Mouse (Mus musculus): ENCODE measurements around the gene Ehbp1l1. TPM values are rescaled to one million over a fixed set of nuclear protein-coding genes. Genes with fewer than 3 reads are reported as not detected.

Ehbp1l1 gene
- total and polyA plus RNA-seq, 2 experiments: 5.1 to 8.3 TPM

DNA sequence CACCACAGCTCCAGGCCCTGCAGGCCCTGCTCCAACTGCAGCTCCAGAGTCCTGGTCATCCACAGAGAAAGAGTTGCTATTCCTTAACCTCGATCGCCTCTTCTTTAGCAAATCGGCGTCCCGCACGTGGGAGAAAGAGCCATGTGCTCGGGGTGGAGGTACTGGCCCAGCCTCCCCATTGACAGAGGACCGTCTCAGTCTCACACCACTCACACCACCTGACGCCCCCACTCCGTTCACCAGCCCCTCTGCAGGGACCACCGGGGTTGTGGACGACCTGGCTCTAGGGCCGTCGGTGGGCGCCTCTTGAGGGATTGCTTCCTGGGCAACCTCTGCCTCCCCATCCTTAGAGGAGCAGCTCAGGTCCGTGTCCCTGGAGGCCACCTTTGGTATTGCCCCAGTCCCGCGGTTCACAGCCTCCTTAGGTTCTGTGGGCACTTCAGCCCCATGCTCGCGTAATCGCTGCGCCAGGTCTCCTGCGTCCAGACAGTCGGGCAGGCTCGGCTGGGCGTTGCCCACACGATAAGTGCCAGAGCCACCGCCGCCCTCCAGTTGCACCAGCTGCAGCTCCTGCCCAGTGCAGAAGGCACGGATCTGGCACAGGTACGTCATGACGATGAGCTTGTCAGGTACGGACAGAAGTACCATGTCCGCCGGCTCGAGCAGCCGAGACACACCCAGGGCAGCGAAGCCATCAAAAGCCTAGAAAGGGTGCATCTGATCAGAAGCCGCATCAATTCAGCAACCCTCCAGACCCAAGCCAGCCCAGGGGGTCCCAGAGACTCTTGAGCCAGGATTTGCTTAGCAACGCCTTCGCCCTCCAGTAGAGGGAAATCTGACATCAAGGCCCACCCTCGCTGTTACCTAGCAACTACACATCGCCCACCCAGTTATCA, 10.1 kb downstream of the Ehbp1l1 start:
- Histone ChIP-seq H3K27me3 (ENCODE audit: control insufficient read depth, insufficient read depth, low read length) (no peaks in the 10 kb centered on the region), H3K4me1 (ENCODE audit: control insufficient read depth, insufficient read depth, low read length) (0 out of 2 replicates have a peak, but pooled peaks cover 3% of the 10 kb centered on the region), H3K27ac (replicated peaks; ENCODE audit: insufficient read depth, low read depth, low read length) (no peak overlapping the region), H3K9ac (ENCODE audit: low read depth, low read length) (no peak overlapping the region), H3K36me3 (ENCODE audit: control insufficient read depth, insufficient read depth, low read length) (peaks cover 2% of the 10 kb centered on the region; the same call in 1 of the 2 replicates), H3K79me2 (ENCODE audit: control insufficient read depth, insufficient read depth, low read length) (no peaks in the 10 kb centered on the region), H3K4me3 (ENCODE audit: insufficient read depth, low read depth, low read length) (no peak overlapping the region)
- 45% methylated on average over 43 of the region's 43 CpGs for WGBS
- TF ChIP-seq CTCF (IDR thresholded peaks at IDR 0.05; ENCODE audit: low read depth, low read length) (peak; percentile 29; the same call in 1 of the 2 replicates), POLR2A (IDR thresholded peaks at IDR 0.05; ENCODE audit: extremely low read depth, insufficient read depth, low read length) (no peak)
- DNase-seq (ENCODE audit: extremely low read depth, low read depth, low spot score): no peak

DNA sequence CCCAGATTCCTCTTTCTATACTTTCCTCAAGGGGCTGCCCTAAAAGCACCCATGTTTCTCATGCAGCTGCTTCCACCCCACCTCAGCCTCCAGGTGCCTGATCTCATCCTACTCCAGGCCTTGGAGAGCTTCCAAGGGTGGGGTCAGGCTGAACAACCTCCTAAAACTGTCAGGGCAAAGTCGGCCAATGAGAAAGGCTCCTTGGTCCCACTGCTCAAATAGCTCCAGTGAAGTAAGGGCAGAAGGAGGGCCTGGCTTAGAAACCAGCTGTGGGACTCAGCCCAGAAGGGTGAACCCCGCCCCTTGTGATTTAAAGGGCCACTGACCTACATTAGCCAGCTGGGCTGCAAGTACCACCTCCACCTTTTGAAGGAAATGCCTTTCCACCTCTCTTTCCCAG, 12.4 kb downstream of the Ehbp1l1 start:
- peak; percentile 55 for DNase-seq (ENCODE audit: extremely low read depth, low read depth, low spot score)
- WGBS: 19% methylated on average over 2 of the region's 2 CpGs
- Histone ChIP-seq H3K4me3 (ENCODE audit: insufficient read depth, low read depth, low read length) (no peak overlapping the region), H3K36me3 (ENCODE audit: control insufficient read depth, insufficient read depth, low read length) (no peaks in the 10 kb centered on the region), H3K9ac (ENCODE audit: low read depth, low read length) (no peak overlapping the region), H3K4me1 (ENCODE audit: control insufficient read depth, insufficient read depth, low read length) (0 out of 2 replicates have a peak, but pooled peaks cover 3% of the 10 kb centered on the region), H3K27me3 (ENCODE audit: control insufficient read depth, insufficient read depth, low read length) (no peaks in the 10 kb centered on the region), H3K27ac (replicated peaks; ENCODE audit: insufficient read depth, low read depth, low read length) (no peak overlapping the region), H3K79me2 (ENCODE audit: control insufficient read depth, insufficient read depth, low read length) (no peaks in the 10 kb centered on the region)
- TF ChIP-seq POLR2A (IDR thresholded peaks at IDR 0.05; ENCODE audit: extremely low read depth, insufficient read depth, low read length): no peak
- no peak for TF ChIP-seq CTCF (IDR thresholded peaks at IDR 0.05; ENCODE audit: low read depth, low read length)

DNA sequence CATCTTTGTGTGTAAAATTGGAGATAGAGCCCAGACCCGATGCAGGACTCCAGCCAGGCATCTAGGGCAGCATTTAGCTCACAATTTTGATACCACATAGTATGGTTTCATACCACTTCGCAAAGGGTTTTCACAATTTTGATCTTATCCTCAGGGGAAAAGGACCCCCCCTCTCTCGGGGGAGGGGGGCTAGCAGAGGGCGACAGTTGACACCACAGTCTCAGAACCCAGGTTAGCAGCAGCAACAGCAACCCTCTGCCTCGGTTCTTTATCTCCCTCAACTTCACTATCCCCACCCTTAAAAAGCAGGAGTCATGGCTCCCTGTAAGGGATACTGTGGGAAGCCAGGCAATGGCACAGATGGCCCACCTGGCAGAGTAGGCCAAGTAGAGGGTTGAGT, 12.9 kb downstream of the Ehbp1l1 start:
- no peak for DNase-seq (ENCODE audit: extremely low read depth, low read depth, low spot score)
- Histone ChIP-seq H3K4me1 (ENCODE audit: control insufficient read depth, insufficient read depth, low read length) (0 out of 2 replicates have a peak, but pooled peaks cover 3% of the 10 kb centered on the region), H3K27ac (replicated peaks; ENCODE audit: insufficient read depth, low read depth, low read length) (no peak overlapping the region), H3K9ac (ENCODE audit: low read depth, low read length) (no peak overlapping the region), H3K36me3 (ENCODE audit: control insufficient read depth, insufficient read depth, low read length) (no peaks in the 10 kb centered on the region), H3K4me3 (ENCODE audit: insufficient read depth, low read depth, low read length) (no peak overlapping the region), H3K79me2 (ENCODE audit: control insufficient read depth, insufficient read depth, low read length) (no peaks in the 10 kb centered on the region), H3K27me3 (ENCODE audit: control insufficient read depth, insufficient read depth, low read length) (no peaks in the 10 kb centered on the region)
- WGBS: 82% methylated on average over 5 of the region's 5 CpGs
- no peak for TF ChIP-seq CTCF (IDR thresholded peaks at IDR 0.05; ENCODE audit: low read depth, low read length)
- TF ChIP-seq POLR2A (IDR thresholded peaks at IDR 0.05; ENCODE audit: extremely low read depth, insufficient read depth, low read length): no peak

- H3K4me3 ChIP-seq (ENCODE audit: insufficient read depth, low read depth, low read length): no peak overlapping the region
- H3K36me3 ChIP-seq (ENCODE audit: control insufficient read depth, insufficient read depth, low read length): no peaks in the 10 kb centered on the region
- DNase-seq (ENCODE audit: extremely low read depth, low read depth, low spot score): no peak
- TF ChIP-seq POLR2A (IDR thresholded peaks at IDR 0.05; ENCODE audit: extremely low read depth, insufficient read depth, low read length): no peak
- no peak for TF ChIP-seq CTCF (IDR thresholded peaks at IDR 0.05; ENCODE audit: low read depth, low read length)
- H3K27ac ChIP-seq (replicated peaks; ENCODE audit: insufficient read depth, low read depth, low read length): no peak overlapping the region
- no peak overlapping the region for H3K9ac ChIP-seq (ENCODE audit: low read depth, low read length)
- H3K27me3 ChIP-seq (ENCODE audit: control insufficient read depth, insufficient read depth, low read length): no peaks in the 10 kb centered on the region
- 88% methylated on average over 14 of the region's 14 CpGs for WGBS
- H3K4me1 ChIP-seq (ENCODE audit: control insufficient read depth, insufficient read depth, low read length): 0 out of 2 replicates have a peak, but pooled peaks cover 3% of the 10 kb centered on the region
- no peaks in the 10 kb centered on the region for H3K79me2 ChIP-seq (ENCODE audit: control insufficient read depth, insufficient read depth, low read length)
Observed at GRCm38 (mm10) chr19:5711907-5712460, 14.1 kb downstream of the Ehbp1l1 start.

- TF ChIP-seq POLR2A (IDR thresholded peaks at IDR 0.05; ENCODE audit: extremely low read depth, insufficient read depth, low read length): no peak
- peak; percentile 80 for TF ChIP-seq CTCF (IDR thresholded peaks at IDR 0.05; ENCODE audit: low read depth, low read length)
- Histone ChIP-seq H3K36me3 (ENCODE audit: control insufficient read depth, insufficient read depth, low read length) (no peaks in the 10 kb centered on the region), H3K4me3 (ENCODE audit: insufficient read depth, low read depth, low read length) (no peak overlapping the region), H3K9ac (ENCODE audit: low read depth, low read length) (no peak overlapping the region), H3K27ac (replicated peaks; ENCODE audit: insufficient read depth, low read depth, low read length) (no peak overlapping the region), H3K27me3 (ENCODE audit: control insufficient read depth, insufficient read depth, low read length) (no peaks in the 10 kb centered on the region), H3K79me2 (ENCODE audit: control insufficient read depth, insufficient read depth, low read length) (no peaks in the 10 kb centered on the region), H3K4me1 (ENCODE audit: control insufficient read depth, insufficient read depth, low read length) (0 out of 2 replicates have a peak, but pooled peaks cover 3% of the 10 kb centered on the region)
- peak; percentile 44 for DNase-seq (ENCODE audit: extremely low read depth, low read depth, low spot score)
- WGBS: 32% methylated on average over 3 of the region's 3 CpGs
Observed at GRCm38 (mm10) chr19:5711218-5711617, 14.9 kb downstream of the Ehbp1l1 start.

Data from liver, adult 2 months (tissue).